Mouse (Mus musculus): Measurements from ENCODE around the gene Speer4c.
"Not testable (repeated sequence)": the region's sequence is repeated elsewhere in the genome, so short reads cannot be mapped to it uniquely, and the experiment has no call there.

Speer4c gene
- long read RNA-seq, experiment 1: 0 reads
- long read RNA-seq, experiment 2: 0 reads

DNA sequence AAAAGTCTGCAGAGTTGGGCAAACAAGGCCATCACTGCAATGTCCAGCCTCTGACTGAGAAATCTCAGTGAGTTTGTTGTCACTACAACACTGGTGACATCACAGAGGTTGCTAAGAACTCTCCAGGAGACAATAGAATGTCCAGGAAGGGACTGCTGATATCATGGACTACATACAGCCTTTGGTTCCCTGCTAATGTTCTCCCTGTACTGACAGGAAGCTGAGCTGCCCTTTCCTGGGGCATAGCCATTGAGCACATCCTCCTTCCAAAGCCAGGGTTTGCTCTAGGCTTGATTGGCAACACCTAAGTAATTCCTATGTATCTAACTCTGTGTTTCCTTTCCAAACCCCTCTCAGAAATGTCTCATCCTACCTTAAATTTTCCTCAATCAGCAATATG is at the start of gene Speer4c:
TSS of gene Speer4c (minus strand) at position 101 of the 400 bp plus-strand sequence.
- intact Hi-C loops (cut with DNase I): not testable (repeated sequence)

DNA sequence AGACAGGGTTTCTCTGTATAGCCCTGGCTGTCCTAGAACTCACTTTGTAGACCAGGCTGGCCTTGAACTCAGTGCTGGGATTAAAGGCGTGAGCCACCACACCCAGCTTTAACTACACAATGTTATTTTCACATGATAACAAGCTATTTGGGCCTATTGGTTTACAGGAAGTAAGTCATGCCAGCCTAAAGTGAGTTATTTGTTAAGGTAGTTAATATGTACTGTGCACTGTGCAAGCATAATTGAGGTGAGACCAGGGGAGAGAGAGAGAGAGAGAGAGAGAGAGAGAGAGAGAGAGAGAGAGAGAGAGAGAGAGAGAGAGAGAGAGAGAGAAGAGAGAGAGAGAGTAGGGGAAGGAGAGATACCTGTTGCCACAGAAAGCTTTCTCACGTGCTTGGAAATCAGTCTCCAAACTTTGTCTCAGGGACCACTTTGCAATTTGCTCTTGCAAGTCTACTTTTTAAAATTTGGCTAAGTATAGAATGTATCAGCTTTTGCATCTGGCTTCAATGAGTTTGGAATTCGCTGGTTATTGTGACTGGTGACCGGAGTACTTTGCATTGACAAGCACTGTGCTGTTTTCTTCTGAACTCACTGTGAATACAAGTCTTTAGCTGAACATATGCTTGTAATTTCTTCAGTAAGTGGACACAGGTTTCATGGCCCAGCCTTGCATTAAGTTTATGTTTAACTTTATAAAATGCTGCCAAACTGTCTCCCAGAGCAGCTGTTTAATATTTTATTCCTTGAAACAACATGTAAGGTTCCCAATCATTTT is 33.6 kb upstream of the Speer4c start:
- intact Hi-C loops (cut with DNase I): no loop called here

DNA sequence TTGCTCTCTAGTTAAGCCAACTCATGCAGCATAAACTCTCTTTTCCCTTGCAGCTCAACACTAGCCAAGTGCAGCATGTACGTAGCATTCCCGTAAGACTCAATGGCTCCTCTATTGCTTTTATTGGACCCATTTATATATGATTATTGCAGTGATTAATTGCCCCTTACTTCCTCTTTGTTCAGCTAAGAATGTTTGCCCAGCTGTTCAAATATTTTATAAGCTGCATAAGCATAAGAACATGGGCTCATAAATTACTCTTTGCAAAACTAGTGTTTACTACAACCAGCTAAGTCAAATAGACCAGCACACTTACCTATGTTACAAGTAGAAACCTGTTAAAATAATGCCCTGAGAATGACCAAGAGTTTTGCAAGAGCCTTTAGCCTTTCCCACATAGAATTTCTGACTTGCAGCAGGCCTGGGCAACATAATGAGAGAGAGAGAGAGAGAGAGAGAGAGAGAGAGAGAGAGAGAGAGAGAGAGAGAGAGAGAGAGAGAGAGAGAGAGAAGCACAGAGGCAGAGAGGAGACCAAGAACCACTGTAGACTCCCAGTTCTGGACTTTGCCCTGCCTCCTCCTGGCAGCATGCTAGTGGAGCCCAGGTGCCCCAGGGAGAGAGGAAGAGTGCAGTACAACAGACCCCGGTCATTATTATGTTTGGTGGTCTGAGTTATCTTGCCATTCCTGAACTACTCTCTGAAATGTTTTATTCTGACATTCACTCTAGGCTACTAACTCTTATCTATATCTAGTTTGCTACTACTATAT is 20.2 kb upstream of the Speer4c start:
- intact Hi-C loops (cut with DNase I): no loop called here

DNA sequence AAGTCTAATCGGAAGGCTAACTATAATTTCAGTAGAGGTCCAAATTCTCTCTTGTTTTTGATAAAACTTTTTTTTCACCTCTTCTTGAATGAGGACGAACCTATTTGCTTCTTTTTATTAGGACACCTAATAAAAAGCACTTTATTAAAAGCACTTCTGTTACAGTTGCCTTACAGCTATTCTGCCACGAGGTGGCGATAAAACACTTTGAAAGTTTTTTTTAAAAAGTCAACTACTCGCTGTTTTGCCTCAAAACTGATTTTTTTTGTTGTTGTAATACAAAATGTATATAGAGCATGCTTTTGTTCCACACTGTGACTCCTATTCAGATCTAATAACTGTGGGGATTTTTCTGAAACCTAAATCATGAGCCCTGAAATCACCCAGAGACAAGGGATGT is 11.2 kb downstream of the Speer4c start:
- intact Hi-C loops (cut with DNase I): not testable (repeated sequence)

DNA sequence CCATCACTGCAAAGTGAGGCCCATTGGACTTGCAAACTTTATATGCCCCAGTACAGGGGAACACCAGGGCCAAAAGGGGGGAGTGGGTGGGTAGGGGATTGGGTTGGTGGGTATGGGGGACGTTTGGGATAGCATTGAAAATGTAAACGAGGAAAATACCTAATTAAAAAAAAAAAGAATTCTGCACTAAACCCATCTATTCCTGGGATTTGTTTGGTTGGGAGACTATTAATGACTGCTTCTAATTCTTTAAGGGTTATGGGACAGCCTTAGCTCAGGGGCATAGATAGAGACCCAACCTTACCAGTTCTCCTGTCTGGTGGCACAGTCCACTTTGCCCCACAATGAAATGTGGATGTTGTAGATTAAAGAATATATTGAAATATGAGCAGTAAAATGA is 16.4 kb downstream of the Speer4c start:
- intact Hi-C loops (cut with DNase I): not testable (repeated sequence)

DNA sequence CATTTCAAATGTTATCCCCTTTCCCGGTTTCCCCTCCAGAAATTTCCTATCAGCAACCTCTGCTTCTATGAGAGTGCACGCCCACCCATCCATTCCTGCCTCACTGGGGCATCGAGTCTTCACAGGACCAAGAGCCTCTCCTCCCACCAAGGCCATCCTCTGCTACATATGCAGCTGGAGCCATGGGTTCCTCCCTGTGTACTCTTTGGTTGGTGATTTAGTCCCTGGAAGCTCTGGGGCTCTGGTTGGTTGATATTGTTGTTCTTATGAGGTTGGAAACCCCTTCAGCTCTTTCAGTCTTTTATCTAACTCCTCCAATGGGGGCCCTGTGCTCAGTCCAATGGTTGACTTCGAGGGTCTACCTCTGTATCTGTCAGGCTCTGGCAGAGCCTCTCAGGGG is 22.2 kb downstream of the Speer4c start:
- intact Hi-C loops (cut with DNase I): not testable (repeated sequence)

DNA sequence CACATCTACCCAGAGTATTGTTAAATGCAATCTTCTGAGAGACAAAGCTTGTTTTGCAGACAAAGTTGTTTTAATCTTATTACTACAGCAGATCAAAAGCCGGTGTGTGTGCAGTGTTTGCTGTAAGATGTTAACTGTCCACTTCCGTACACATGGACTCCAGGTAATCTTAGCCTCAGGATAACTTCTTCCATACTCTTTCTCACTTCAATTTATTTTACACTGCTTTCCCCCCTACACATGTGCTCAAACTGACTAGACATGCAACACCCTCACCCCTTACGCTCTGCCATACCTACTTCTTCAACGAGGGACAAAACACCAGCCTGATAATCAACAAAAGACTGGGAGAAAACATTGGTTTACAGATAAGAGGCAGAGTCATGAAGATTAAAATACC is 23.2 kb downstream of the Speer4c start:
- intact Hi-C loops (cut with DNase I): not testable (repeated sequence)

DNA sequence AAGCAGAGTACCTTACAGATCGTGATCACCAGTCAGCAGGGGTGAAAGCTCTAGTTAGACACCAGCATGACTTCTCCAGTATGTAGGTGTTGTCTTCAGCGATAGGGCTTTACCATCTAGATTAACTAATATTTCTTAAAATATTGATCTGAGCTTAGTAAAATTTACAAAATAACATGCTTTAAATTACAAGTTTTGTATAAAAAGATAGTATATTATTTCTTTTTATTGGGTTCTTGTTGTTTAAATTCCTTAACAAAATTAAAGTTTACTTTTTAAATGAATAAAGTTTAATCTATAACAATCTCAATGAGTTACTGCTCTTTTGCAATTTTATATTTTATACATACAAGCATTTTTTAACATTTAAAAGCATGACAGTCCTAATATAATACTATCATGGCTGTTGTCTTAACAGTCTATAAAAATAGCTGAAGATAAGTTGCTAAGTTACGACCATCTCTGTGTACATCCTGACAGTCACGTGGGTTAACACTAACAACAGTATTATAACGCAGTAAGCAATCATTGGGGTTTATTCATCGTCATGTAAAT is 24.3 kb downstream of the Speer4c start:
- intact Hi-C loops (cut with DNase I): not testable (repeated sequence)

DNA sequence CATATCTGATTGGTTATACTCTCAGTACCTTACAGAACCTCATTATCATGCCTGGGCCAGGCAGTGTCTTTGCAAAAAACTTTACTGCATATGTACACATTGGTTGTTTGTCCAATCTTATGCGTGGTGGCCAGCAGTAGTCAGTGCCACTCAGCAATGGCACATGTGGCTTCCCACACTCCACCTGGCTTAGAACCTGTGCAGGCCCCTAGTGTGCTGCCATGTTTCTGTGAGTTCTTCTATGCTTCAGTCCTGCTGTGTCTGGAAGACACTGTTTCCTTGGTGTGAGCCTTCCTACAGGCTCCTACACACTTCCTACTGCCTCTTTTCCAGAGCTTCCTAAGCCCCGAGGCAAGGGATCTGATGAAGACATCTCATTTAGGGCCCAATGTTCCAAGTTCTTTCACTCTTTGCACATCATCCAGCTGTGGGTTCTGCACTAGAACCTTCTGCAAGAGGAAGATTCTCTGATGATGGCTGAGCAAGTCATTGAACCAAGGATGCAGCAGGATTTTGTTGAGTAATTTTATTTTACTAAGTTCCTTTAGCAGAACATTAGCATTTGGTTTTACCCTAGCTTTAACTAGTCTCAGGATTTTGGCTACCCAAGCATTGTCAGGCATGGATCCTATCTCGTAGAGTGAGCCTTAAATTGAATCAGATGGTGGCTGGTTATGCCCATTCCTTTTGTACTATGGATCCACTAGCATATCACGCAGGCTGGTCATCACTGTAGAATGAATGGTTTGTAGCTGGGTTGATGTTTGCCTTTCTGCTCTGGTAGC is 25.0 kb downstream of the Speer4c start:
- intact Hi-C loops (cut with DNase I): not testable (repeated sequence)

DNA sequence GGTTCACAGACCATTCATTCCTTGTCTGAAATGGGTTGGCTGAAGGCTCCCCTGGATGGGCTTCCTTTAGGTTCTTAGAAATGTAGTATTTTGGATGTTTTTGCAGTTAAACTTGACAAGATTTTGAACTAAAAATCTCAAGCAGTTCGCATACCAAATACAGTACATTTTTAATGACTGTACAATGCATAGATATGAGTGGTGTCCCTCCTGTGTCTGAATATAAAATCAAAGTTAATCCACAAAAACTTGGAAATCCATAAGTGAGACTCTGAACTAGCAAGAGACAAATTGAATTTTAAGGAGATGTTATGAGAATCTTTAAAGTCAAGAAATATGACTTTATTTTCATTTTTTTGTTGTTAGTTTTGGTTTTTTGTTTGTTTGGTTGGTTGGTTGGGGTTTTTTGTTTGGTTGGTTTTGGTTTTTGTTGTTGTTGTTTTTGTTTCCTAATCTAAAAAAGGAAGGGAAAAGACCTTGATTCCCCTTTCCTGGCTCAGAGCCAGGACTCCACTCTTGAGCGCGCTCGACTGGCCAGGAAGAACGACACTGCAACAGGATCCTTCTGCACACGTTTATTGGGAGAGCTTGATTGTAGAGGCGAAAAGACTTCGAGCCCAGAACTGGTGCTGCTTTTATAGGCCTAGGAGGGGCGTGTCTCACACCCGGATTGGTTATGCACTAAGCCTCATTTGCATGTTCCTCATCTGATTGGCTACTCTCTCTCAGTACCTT is 32.6 kb downstream of the Speer4c start:
- intact Hi-C loops (cut with DNase I): not testable (repeated sequence)

DNA sequence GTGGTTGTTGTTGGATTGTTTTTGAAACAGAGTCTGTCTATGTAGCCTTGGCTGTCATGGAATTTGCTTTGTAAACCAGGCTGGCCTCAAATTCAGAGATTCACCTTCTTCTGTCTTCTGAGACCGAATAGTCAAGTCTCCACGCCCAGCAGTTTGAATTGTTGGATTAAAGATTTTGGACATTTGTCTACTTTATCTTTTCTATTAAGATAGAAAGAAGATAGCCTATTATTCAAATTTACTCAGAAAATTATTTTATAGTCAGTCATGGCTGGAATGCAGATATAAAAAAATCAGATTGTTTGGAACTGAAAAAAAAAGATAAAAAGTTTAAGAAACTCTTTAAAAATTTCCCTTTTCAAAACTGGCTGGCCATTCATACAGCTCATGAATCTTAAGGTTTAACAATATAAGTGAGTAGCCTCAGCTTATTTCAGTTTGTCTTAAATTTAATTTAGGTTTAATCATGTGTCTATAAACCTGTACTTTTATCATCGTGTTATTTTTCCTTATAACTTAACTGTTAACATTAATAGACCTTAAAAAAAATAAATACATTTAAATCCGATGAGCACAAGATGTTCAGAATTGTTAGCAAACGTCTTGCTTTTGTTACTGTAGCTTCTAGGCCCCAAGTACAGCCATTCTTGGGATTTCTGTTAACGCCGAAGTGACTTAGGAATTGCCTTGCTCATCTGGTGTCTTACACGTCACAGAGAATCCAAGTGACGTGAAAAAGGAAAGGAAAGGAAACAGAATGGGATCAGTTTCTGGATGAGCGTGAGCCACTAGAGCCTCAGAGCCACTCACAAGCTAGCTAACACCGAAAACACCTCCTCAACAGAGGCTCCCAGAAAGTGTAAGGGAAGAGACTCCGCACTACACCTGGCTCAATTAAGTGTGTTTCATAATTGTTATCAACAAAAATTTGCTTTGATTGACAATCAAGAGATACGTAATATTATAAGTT is 33.8 kb downstream of the Speer4c start:
- intact Hi-C loops (cut with DNase I): not testable (repeated sequence)

DNA sequence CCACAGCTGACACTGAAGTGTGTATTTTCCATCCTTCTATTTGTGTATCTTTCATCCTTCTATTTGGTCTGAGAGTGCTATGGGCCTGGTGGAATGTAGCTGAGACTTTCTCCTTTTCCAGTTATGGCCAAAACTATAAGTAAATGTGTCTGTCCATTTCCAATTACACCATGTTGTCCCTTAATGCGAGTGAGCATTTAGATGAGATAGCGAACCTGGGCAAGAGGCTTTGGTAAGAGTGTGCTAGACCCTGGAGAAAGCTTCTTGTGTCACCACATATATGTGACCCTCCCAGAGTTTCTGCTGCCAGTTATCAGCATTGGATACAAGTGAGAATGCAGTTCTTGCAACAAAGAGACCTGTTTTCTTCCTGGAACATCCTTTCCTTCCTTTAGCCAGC is 35.2 kb downstream of the Speer4c start:
- intact Hi-C loops (cut with DNase I): not testable (repeated sequence)

DNA sequence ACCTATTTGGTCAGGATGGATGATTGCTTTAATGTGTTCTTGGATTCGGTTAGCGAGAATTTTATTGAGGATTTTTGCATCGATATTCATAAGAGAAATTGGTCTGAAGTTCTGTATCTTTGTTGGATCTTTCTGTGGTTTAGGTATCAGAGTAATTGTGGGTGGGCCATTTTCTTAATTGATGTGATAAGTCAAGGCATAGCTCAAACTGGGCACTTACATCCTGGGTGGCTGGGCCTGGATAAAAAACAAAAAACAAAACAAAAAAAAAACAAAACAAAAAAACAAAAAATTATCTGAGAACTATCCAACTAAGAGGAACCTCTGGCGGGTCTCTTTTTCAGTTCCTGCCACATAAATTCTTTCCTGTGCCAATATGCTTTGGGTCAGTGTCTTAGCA is 36.3 kb downstream of the Speer4c start:
- intact Hi-C loops (cut with DNase I): not testable (repeated sequence)

DNA sequence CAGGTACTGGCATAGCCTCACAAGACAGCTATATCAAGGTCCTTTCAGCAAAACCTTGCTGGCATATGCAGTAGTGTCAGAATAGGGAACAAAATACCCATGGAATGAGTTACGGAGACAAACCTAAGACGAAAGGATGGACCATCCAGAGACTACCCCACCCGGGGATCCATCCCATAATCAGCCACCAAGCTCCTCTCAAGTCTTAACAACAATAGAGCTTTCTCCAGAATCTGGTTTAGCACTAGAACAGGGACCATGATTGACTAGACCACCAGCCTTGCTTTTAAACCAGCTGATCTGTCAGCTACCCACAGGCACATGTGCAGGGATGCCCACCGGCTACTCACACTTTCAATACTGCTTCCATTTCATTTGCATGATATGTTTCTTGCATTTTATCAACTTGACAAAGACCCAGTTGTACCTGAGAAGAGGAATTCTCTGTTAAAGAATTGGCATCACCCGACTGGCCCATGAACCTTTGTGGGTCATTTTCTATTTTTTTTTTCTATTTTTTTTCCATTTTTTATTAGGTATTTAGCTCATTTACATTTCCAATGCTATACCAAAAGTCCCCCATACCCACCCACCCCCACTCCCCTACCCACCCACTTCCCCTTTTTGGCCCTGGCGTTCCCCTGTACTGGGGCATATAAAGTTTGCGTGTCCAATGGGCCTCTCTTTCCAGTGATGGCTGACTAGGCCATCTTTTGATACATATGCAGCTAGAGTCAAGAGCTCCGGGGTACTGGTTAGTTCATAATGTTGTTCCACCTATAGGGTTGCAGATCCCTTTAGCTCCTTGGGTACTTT is 39.4 kb downstream of the Speer4c start:
- intact Hi-C loops (cut with DNase I): not testable (repeated sequence)

DNA sequence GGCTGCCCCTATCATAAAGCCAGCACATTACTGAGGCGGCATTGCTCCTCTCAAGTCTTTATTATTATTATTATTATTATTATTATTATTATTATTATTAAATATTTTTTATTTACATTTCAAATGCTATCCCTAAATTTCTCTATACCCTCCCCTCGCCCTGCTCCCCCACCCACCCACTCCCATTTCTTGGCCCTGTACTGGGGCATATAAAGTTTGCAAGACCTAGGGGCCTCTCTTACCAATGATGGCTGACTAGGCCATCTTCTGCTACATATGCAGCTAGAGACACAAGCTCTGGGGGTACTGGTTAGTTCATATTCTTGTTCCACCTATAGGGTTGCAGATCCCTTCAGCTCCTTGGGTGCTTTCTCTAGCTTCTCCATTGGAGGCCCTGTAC is 40.1 kb downstream of the Speer4c start:
- intact Hi-C loops (cut with DNase I): not testable (repeated sequence)

DNA sequence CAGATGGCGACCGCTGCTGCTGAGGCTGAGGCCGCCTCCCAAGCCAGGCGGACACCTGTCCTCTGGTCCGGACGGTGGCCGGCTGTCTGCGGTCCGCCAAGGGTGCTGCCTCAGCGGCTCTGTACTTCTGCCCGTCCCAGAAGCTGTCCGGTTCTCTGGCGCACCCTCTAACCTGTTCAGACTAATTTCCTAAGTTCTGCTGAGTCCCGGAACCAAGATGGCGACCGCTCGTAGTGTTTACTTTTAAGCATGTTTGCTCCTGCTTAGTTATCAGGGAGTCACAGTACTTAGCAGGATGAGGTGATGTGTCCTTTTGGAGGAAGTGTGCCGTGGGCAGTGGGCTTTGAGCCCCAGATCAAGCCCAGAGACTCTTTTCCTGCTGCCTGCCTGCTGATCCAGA is 43.3 kb downstream of the Speer4c start:
- intact Hi-C loops (cut with DNase I): not testable (repeated sequence)

DNA sequence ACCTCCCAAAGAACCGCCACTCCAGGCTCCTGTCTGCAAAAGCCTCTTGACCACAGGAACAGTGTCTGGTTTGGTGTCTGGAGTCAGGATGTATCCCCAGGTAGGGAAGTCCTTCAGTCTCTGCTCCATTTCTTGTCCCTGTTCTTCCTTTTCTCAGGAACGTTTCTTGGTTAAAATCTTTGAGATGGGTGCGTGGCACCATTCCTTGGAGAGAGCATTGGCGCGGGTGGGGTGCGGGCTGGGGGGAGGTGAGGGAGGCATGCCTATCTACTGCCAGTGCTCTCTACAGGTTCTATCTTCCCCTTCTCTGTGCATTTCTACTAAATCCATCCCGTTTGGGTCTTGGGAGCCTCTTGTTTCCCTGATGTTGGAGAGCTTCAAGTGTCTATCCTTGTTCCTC is 50.2 kb downstream of the Speer4c start:
- intact Hi-C loops (cut with DNase I): not testable (repeated sequence)

Data from adrenal gland (tissue).